Mouse (Mus musculus): ENCODE measurements around the gene Eps15l1.
A peak's percentile ranks its signal among the peaks of the same experiment; 100 is the strongest.

Gene Eps15l1

DNA sequence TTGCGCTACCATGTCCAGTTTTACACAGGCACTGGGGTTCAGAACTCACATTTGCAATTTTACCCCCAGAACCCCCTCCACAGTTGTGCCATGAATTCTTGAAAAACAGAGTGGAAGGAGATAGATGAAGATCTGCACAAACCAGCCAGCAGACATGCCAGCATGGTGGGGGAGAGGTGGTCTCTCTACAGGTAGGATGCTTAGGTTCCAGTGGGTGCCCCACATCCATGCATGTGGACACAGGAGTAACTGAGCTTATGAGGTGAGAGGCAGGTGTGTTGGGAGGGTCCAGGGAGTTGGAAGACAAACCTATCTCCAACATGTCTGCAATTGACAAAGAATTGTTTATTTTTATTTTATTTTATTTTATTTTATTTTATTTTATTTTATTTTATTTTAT lies 122.3 kb downstream of the Eps15l1 start:
- ATAC-seq (ENCODE audit: insufficient number of reproducible peaks, low FRiP score, low TSS enrichment), result no peak

DNA sequence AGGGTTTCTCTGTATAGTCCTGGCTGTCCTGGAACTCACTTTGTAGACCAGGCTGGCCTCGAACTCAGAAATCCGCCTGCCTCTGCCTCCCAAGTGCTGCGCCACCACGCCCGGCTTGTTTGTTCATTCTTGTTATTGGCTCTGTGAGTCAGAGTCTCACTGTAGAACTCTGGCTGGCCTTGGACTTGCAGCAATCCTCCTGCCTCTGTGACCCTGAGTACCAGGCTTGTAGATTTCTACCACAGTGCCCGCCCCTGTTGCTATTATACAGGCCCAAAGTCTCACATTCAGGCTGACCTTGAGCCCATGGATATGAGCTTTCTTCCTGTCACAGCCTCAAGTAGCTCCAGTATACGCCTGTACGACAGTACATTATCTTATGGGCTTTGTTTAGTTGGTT lies 124.7 kb downstream of the Eps15l1 start:
- no peak for ATAC-seq (ENCODE audit: insufficient number of reproducible peaks, low FRiP score, low TSS enrichment)

DNA sequence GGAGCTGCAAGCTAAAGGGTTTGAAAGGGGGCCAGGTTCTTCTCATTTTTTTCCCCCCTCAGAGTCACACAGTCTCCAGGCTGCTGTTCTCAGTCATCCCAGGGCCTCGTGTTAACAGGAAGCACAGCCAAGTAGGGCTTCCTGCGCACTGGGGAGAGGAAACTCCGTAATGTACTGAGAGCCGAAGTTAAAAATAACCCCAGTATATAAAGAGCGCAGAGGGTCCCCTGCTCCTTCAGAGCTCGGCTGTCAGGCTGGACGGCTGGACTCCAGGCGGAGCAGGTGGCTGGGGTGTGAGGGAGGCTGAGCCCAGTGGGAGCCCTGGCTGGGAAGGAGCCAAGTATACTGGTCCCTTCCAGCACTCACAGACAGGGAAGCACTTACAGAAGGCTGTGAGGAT lies 125.6 kb downstream of the Eps15l1 start:
- ATAC-seq (ENCODE audit: insufficient number of reproducible peaks, low FRiP score, low TSS enrichment), result peak; percentile 92

DNA sequence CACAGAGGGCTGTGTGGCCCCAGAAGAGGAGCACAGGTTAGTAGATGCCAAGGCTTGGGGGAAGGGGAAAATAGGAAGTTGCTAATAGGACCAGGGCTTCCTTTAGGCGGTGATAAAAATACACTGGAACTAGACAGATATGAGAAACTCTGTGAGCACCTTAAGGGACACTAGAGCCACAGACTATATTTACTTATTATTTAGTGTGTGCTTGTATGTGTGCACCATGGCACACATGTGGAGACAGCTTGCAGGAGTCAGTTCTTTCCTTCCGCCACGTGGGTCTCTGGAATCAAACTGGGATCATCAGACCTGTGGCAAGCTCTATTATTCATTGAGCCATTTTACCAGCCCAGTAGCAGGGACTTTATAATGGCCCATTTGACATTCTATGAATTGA lies 126.1 kb downstream of the Eps15l1 start:
- ATAC-seq (ENCODE audit: insufficient number of reproducible peaks, low FRiP score, low TSS enrichment), result no peak

DNA sequence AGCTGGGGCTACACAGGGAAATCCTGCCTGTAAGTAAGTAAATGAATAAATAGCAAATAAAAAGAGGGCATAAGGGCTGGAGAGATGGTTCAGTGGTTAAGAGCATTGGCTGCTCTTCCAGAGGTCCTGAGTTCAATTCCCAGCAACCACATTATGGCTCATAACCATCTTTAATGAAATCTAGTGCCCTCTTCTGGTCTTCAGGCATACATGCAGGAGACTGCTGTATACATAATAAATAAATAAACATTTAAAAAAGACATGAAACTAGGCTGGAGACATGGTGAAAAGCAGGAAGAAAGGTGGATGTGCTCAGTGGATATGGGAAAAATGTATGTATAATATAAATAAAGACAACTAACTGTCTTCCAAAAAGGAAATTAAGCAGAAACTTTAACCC lies 128.0 kb downstream of the Eps15l1 start:
- ATAC-seq (ENCODE audit: insufficient number of reproducible peaks, low FRiP score, low TSS enrichment), result no peak

DNA sequence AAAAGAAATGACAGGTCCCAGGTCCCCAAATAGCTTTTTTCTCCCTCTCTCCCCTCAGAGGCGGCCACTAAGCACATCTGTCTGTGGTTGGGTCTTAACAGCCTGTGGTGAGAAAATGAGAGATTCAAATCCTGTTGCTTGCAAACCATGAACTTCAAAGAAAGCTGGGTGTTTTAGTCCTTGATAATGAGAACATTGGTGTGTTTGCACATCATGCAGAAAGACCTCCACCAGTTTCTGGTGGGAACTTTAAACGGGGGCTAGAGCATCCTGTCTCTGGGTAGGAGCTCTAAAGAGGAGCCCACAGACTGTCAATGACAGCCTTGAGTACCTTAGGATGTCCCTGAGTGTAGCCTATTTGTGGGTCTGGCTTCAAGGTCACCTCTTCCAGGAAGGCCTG lies 130.2 kb downstream of the Eps15l1 start:
- no peak for ATAC-seq (ENCODE audit: insufficient number of reproducible peaks, low FRiP score, low TSS enrichment)
